Mouse (Mus musculus): ENCODE data around the gene Fli1.

DNA sequence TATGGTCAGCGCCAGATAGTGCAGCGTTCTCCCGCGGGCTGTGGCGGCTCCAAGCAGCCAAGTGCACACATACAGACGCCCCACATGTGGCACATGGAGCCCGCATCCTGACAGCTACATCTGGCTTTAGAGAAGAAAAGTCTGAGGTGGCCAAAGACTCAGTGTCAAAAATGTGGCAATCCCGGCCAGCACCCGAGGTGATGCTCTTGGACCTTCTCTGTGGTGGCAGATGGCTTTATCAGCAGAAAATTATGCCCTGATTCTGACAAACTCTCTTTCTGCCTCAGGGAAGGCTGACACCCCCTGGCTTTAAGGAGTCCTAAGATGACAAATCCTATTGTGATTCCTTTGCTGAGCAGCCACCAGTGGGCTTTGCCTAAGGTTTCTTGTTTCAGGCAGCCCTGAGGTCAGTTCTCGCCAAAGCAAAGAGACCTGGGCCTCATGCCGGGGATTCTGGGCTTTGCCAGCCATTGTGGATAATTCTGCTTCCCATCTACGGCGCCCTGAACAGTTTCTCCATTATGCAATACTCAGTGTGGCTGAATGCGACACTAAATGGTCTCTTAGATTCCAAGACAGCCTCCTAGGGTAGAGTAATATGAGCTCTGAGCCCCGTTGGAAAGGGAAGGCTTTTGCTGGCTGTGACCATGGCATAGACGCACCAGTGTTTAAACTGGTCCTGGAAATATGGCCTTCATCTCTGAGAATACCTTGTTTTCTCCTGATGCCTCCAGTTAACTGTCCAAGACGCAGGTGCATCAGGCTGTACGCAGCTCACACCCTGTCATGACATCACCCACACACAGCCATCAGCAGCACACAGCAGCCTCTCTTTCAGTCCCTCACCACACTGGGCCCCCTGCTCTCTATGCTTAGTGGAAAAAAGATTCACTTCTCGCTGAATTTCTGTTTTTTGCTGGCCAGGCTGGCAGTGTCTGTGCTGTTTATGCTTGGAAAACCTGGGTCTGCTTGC lies 108.1 kb downstream of the Fli1 start:
- no peak for TF ChIP-seq CTCF (IDR thresholded peaks at IDR 0.05; ENCODE audit: insufficient read depth, low read depth, low read length)
- TF ChIP-seq POLR2A (IDR thresholded peaks at IDR 0.05; ENCODE audit: insufficient read depth, low read depth, low read length), result no peak

All from olfactory bulb, adult 2 months (tissue).